Mouse (Mus musculus) heart, embryonic 11.5 days (tissue): ENCODE data around the gene Ercc8. TPM values are rescaled to one million over a fixed set of nuclear protein-coding genes. Genes with fewer than 3 reads are reported as not detected.

Experiments used
- ATAC-seq: fragments of 200-750 bp; cut with Nextera tagmentation; replicated peaks from 2 replicates; pipeline ENCODE4 v1.8.0; 2017; ENCODE audit warnings: moderate library complexity; ENCODE audit not compliant: insufficient number of reproducible peaks, low FRiP score, low TSS enrichment
- H3K27ac ChIP-seq: fragments of 300-500 bp; sonication (generic); 2 replicates; pipeline ENCODE4 v1.5.1; 2014; ENCODE audit warnings: mild to moderate bottlenecking, low read depth, low read length
- H3K27me3 ChIP-seq: fragments of 300-500 bp; sonication (generic); 2 replicates; pipeline ENCODE4 v1.6.1; 2014; ENCODE audit warnings: mild to moderate bottlenecking, low read length, mixed read lengths; ENCODE audit not compliant: control insufficient read depth, insufficient read depth
- H3K36me3 ChIP-seq: fragments of 300-500 bp; sonication (generic); 2 replicates; pipeline ENCODE4 v1.6.1; 2014; ENCODE audit warnings: mild to moderate bottlenecking, low read length, moderate library complexity, mixed read lengths; ENCODE audit not compliant: control insufficient read depth, insufficient read depth
- H3K4me1 ChIP-seq: fragments of 300-500 bp; sonication (generic); 2 replicates; pipeline ENCODE4 v1.6.1; 2014; ENCODE audit warnings: low read length; ENCODE audit not compliant: control insufficient read depth, insufficient read depth
- H3K4me2 ChIP-seq: fragments of 300-500 bp; sonication (generic); 2 replicates; pipeline ENCODE4 v1.6.1; 2014; ENCODE audit warnings: mild to moderate bottlenecking, moderate library complexity
- H3K4me3 ChIP-seq: fragments of 300-500 bp; sonication (generic); 2 replicates; pipeline ENCODE4 v1.5.1; 2014; ENCODE audit warnings: low read depth, low read length
- H3K9ac ChIP-seq: fragments of 300-500 bp; sonication (generic); 2 replicates; pipeline ENCODE4 v1.6.1; 2014; ENCODE audit warnings: mild to moderate bottlenecking, low read depth, low read length, moderate library complexity
- H3K9me3 ChIP-seq: fragments of 300-500 bp; sonication (generic); replicated peaks from 2 replicates; pipeline ENCODE4 v1.6.1; 2016; ENCODE audit warnings: low read length; ENCODE audit not compliant: control insufficient read depth
- WGBS: fragments of 180-500 bp; shearing (Covaris S2); extraction: QIAGEN DNeasy Blood & Tissue Kit; methylation state at CpG from one replicate; pipeline ENCODE4 v1.1.7; 2014; ENCODE audit not compliant: insufficient replicate concordance; 5-methylcytosine and 5-hydroxymethylcytosine counted together
- polyA plus RNA-seq: library from polyadenylated mRNA; unstranded; fragments of >200 nt; fragmentation: Nextera tagmentation; extraction: Ambion mirVana; gene quantifications from 2 replicates; pipeline ENCODE4 v1.2.1, GENCODE M21; 2014

Gene Ercc8
- polyA plus RNA-seq, 1 experiment from 2014 or later = 14.7 TPM

DNA sequence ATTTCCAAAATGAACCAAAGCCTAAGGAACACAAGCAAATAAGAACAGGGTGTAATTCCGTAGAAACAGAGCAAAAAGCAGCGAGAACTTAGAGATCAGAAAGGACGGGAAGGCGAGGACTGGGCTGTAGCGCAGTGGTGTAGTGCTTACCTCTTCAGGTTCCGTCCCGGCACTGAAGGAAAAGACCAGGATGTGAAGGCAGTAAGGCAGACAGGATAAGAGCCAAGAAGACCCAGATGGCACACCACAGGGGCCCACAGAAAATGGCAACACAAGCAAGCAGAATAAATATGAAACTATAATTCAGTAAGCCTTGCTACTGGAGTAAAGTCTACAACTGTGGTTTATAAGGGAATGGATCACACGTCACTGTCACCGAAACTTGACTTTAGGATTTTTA is 5.4 kb downstream of the Ercc8 start:
- Histone ChIP-seq H3K27ac (no peak overlapping the region), H3K36me3 (no peaks in the 10 kb centered on the region), H3K4me3 (no peak overlapping the region), H3K4me2 (no peak overlapping the region), H3K4me1 (peaks cover 7% of the 10 kb centered on the region), H3K27me3 (no peaks in the 10 kb centered on the region), H3K9ac (no peak overlapping the region), H3K9me3 (no peaks in the 10 kb centered on the region)
- WGBS = 95% methylated on average over 9 of the region's 9 CpGs
- no peak for ATAC-seq

DNA sequence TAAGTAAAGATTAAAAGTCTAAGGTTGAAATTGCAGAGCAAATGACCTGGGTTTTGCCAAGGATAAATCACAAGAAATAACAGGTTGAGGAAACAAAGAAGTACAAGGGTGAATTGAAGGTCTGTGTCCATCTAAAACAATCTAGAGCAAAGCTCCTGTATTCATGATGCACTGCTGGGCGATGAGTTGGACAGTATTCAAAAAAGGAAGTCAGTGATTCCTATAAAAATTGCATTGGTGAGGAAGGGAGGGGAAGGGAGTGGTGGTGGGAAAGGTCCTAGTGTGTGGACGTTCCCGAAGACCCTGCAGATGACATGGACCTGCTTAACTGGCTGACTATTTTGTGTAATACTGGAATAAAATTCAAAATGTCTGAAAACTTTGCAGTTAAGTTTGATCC is 6.1 kb downstream of the Ercc8 start:
- Histone ChIP-seq H3K9ac (no peak overlapping the region), H3K27me3 (no peaks in the 10 kb centered on the region), H3K27ac (no peak overlapping the region), H3K4me3 (no peak overlapping the region), H3K4me2 (no peak overlapping the region), H3K9me3 (no peaks in the 10 kb centered on the region), H3K4me1 (peaks cover 2% of the 10 kb centered on the region; the same call in 1 of the 2 replicates), H3K36me3 (no peaks in the 10 kb centered on the region; the same call in 1 of the 2 replicates)
- WGBS = 91% methylated on average over 3 of the region's 3 CpGs
- ATAC-seq = no peak

DNA sequence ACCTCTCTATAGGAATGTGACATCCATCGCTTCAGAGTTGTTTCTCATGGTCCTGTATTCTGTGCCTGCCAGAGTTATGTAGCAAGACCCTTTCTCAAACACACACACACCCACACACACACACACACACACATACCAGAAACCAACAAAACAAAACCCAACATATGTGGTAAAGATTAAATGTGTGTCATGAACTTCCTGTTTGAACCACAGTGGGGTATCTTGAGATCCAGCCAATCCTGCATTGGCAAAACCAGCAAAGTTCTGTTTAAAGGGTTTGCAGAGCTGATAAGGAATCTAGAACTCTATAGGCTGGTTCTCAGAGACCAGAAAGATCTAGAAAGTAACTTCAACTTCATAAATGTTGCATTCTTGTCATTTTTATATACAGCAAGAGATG is 11.5 kb downstream of the Ercc8 start:
- Histone ChIP-seq H3K27ac (no peak overlapping the region), H3K4me2 (no peak overlapping the region), H3K9ac (no peak overlapping the region), H3K4me3 (no peak overlapping the region), H3K9me3 (no peaks in the 10 kb centered on the region), H3K36me3 (no peaks in the 10 kb centered on the region; the same call in 1 of the 2 replicates), H3K27me3 (no peaks in the 10 kb centered on the region), H3K4me1 (no peaks in the 10 kb centered on the region)
- no peak for ATAC-seq
- 92% methylated on average over 1 of the region's 1 CpGs for WGBS

DNA sequence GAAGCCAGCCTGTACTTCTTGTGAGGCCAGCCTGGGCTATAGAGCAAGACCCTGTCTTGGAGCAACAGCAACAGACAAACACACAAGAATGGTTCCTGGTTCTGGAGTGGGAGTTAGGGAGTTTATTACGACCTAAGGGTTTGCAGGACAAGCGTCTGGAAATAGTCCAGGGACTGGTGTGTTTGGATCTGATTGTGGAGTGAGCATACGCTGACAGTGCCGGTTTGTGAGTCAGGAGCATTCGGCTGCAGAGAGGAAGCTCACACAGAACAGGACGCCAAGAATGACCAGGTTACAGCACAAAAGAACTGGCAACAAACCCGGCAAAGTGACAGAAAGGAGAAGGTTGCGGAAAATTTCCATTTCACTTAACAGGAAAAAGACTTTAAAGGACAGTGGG is 12.0 kb downstream of the Ercc8 start:
- no peak overlapping the region for H3K4me2 ChIP-seq
- H3K4me3 ChIP-seq = no peak overlapping the region
- H3K27me3 ChIP-seq = no peaks in the 10 kb centered on the region
- ATAC-seq = no peak
- no peak overlapping the region for H3K9ac ChIP-seq
- 76% methylated on average over 8 of the region's 8 CpGs for WGBS
- peaks cover 2% of the 10 kb centered on the region; the same call in 1 of the 2 replicates for H3K36me3 ChIP-seq
- H3K4me1 ChIP-seq = no peaks in the 10 kb centered on the region
- H3K27ac ChIP-seq = no peak overlapping the region
- no peaks in the 10 kb centered on the region for H3K9me3 ChIP-seq

DNA sequence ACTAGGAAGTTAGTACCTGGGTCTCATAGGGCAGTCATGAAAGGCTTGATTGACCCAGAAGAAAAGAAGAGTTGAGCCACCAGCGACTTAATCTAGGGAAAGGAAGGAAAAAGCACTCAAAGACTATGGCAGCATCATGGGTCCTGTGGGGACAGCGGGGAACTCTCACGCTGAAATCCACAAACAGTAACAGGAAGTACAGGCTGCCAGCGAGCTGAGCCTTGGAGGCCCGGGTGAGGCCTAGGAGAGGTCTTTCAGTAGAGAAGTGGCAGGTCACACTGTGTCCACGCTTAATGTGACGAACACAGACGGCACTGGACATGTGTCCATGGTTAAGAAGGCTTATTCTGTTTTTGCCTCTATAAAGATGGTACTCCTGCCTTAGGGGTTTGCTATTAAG is 21.1 kb downstream of the Ercc8 start:
- peaks cover 5% of the 10 kb centered on the region; the same call in 1 of the 2 replicates for H3K36me3 ChIP-seq
- no peak for ATAC-seq
- no peak overlapping the region for H3K4me3 ChIP-seq
- no peak overlapping the region for H3K4me2 ChIP-seq
- WGBS = 82% methylated on average over 8 of the region's 8 CpGs
- no peaks in the 10 kb centered on the region for H3K4me1 ChIP-seq
- no peak overlapping the region for H3K9ac ChIP-seq
- no peaks in the 10 kb centered on the region for H3K27me3 ChIP-seq
- H3K9me3 ChIP-seq = no peaks in the 10 kb centered on the region
- H3K27ac ChIP-seq = no peak overlapping the region

DNA sequence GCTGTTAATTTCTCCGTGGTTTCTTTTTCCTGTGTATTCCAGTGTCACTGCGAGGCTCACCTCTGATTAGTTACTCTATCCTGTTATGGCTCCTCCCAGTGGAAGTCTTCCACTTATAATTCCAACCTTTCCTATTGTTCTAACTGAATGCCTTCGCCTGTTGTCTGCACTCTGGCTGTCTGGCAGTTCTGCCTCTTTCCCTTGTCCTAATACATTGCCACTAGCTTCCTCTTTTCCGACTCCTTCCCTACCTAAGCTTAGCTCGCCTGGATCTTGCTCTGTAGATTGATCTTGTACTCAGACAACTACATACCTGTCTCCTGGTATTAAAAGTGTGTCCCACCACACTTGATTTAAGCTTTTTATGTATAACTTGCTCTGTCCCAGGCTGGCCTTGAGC is 22.3 kb downstream of the Ercc8 start:
- Histone ChIP-seq H3K27ac (no peak overlapping the region), H3K4me1 (no peaks in the 10 kb centered on the region), H3K9ac (no peak overlapping the region), H3K4me3 (no peak overlapping the region), H3K27me3 (no peaks in the 10 kb centered on the region), H3K9me3 (no peaks in the 10 kb centered on the region), H3K36me3 (peaks cover 8% of the 10 kb centered on the region), H3K4me2 (no peak overlapping the region)
- 74% methylated on average over 5 of the region's 5 CpGs for WGBS
- no peak for ATAC-seq

DNA sequence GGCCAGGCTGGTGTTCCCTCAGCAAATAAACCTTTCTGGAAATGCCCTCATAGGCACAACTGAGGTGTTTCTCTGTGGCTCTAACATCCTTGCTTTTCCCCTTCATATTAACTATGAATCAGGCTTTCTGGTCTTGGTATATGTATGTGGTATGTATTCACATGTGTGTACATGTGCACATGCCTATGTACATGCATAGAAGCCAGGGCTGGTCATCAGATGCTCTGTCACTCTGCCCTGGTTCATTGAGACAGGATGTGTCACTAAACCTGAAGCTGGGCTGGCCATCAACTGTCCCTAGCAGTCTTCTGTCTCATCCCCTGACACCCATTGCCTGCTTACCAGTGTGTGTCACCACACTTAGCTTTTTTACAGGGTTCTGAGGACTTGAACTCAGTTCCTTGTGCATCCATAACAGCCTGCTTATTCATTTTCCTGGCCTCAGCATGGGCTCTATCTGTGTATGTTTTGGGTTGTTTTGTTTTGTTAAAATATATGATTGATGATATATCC is 26.3 kb downstream of the Ercc8 start:
- Histone ChIP-seq H3K36me3 (peaks cover 8% of the 10 kb centered on the region), H3K27me3 (no peaks in the 10 kb centered on the region), H3K27ac (no peak overlapping the region), H3K9me3 (no peaks in the 10 kb centered on the region), H3K4me3 (no peak overlapping the region), H3K9ac (no peak overlapping the region), H3K4me1 (no peaks in the 10 kb centered on the region), H3K4me2 (no peak overlapping the region)
- no peak for ATAC-seq

DNA sequence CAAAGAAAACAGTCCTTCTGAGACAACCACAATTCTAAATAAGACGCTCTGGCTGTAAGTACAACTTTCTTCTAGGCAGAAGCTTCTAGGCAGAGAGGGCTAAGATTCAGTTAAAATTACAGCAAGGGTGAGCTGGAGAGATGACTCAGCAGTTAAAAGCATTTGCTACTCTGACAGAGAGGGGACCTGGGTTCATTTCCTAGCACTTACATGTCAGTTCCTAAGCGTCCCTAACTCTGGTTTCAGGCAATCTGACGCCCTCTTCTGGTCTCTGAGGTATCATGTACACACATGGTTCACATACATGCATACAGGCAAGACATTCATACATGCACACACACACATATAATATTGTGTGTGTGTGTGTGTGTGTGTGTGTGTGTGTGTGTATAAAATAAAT is 27.0 kb downstream of the Ercc8 start:
- 81% methylated on average over 3 of the region's 3 CpGs for WGBS
- peaks cover 8% of the 10 kb centered on the region for H3K36me3 ChIP-seq
- ATAC-seq = no peak
- H3K9me3 ChIP-seq = no peaks in the 10 kb centered on the region
- no peak overlapping the region for H3K27ac ChIP-seq
- no peak overlapping the region for H3K9ac ChIP-seq
- H3K4me2 ChIP-seq = no peak overlapping the region
- no peaks in the 10 kb centered on the region for H3K27me3 ChIP-seq
- no peak overlapping the region for H3K4me3 ChIP-seq
- H3K4me1 ChIP-seq = no peaks in the 10 kb centered on the region

DNA sequence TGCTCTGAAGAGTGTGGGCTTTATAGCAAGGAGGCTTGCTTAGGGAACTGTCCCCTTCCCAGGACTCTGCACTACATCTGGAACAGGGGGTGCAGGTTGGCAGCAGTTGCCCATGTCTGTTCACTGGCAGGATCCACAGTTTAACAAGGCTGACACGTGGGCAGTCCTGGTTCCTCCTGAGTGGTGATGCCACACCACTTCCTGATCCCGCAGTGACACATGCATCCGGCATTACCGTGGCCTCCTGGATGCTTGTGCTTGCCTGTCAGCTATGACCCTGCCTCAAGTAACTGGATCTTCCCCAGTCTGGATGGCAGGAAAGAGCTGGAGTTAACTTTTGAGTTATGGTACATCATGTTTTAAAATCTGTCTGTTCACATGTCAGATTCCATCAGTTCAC is 29.5 kb downstream of the Ercc8 start:
- H3K9me3 ChIP-seq = no peaks in the 10 kb centered on the region

More for the DNA sequence above, 29.5 kb downstream of the Ercc8 start:
- no peaks in the 10 kb centered on the region for H3K4me1 ChIP-seq
- H3K9ac ChIP-seq = no peak overlapping the region
- no peak overlapping the region for H3K27ac ChIP-seq
- H3K4me2 ChIP-seq = no peak overlapping the region
- 93% methylated on average over 4 of the region's 4 CpGs for WGBS
- H3K36me3 ChIP-seq = peaks cover 8% of the 10 kb centered on the region
- ATAC-seq = no peak
- H3K4me3 ChIP-seq = no peak overlapping the region
- H3K27me3 ChIP-seq = no peaks in the 10 kb centered on the region
